Mouse (Mus musculus): Measurements from ENCODE around the gene Gm17409.

DNA sequence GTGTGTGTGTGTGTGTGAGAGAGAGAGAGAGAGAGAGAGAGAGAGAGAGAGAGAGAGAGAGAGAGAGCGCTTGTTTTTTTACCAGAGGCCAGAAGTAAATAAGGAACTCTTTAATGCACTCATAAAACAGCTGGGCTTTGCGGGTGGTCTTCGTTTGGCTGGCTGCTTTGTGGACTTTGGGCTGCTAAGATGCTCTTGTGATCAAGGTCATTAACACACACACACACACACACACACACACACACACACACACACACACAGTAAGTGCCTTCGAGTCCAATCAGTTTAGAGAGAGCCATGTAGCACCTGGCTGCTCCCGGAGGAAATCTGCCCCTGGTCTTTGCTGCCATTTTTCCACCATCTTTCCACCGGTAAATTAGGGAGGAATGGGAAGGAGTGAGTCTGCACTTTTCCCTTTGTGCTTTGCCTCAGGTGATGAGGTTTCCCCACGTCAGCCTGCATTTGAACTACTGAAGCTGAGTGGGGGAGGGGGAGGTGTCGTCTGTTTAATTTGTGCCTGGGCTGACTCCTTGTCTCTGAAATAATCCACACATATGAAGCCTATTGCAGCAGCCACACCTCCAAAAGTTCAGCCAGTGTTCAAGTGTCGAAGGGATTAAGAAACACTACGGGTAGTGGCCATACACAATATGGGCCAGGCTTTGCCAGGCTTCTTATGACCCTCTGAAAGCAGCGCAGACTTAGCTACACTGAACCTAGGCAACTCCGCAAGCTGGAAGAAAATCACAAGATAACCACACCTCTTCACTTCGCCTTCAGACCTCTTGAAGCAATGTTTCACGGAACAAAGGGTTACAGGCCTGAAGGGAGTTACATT, 16.7 kb downstream of the Gm17409 start:
- TF ChIP-seq POLR2A (IDR thresholded peaks at IDR 0.05; ENCODE audit: low read depth, low read length), result no peak
- no peak for TF ChIP-seq CTCF (IDR thresholded peaks at IDR 0.05; ENCODE audit: extremely low read depth, insufficient read depth, insufficient read length, insufficient replicate concordance)

All from spleen, adult 2 months (tissue).